Mouse (Mus musculus) layer of hippocampus, postnatal 14 days (tissue): ENCODE data around the gene Trappc3l. TPM values are rescaled to one million over a fixed set of nuclear protein-coding genes. Genes with fewer than 3 reads are reported as not detected.

ENCODE experiments used
- DNase-seq, 2 experiments: peaks; one replicate each; pipeline ENCODE4 v3.0.0; 2021 to 2022; ENCODE audit warnings: low spot score in 2 of 2, mixed read lengths in 1 of 2
- total RNA-seq, 2 experiments: library from RNA; stranded (reverse); gene quantifications; 2 replicates each; pipeline ENCODE4 v1.2.3; 2021

Trappc3l gene
- total RNA-seq, 2 experiments from 2014 or later = 0.33 TPM; not detected in 1

DNA sequence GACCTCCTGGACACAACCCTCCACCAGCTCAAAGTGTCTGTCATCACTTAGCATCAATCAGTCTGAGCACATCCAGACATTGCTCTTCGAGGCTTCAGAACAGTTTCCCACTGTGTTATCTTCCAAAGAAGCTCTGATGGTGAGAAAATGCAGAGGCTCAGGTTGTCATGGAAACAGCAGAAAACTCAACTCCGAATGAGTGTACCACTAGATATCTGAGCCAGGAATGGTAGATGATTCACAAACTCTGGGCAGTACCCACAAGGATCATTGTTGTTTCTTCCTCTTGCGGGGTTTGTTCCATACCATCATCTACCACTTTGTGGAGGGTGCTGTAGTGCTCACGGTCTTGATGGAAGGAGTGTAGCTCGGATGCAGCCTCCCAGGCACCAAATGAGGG, 54.5 kb downstream of the Trappc3l start:
- DNase-seq = peak in 1 of 2 experiments; percentile 26

DNA sequence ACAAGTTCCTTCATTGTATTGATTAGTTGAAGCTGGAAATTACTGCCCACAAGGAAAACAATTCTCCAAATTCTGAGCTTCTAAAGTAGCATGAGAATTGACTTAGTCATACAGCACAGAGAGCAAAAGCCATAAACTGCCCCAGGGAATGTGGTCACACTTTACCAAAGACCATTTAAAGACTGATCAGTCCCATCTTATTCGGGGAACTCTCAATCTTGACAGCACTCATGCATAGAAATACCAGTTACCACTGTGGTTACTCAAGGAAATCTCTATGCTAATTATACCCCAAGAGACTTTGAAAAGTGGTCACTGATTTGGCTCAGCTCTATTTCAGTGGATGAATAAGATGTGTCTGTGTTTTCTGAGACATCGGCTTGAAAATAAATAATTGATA, 57.8 kb downstream of the Trappc3l start:
- DNase-seq = no peak

DNA sequence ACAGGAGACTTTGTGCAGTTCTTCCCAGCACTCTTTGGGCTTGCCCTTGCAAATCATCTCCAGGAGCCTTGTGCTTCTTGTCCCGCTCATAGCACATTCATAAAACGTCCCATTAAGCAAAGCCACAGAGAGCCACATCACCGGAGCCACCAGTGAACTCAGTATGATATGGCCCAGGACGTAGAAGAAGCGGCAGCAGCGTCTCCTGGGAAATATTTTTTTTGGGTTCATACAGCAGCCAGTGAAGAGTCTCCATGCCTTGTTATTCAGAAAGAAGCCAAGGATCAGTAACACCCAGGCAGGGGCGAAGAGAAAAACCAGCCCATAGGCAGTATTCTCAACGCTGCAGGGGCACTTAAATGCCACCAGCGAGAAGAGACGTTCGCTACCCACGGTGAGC, 58.6 kb downstream of the Trappc3l start:
- peak in 1 of 2 experiments; percentile 4 for DNase-seq

DNA sequence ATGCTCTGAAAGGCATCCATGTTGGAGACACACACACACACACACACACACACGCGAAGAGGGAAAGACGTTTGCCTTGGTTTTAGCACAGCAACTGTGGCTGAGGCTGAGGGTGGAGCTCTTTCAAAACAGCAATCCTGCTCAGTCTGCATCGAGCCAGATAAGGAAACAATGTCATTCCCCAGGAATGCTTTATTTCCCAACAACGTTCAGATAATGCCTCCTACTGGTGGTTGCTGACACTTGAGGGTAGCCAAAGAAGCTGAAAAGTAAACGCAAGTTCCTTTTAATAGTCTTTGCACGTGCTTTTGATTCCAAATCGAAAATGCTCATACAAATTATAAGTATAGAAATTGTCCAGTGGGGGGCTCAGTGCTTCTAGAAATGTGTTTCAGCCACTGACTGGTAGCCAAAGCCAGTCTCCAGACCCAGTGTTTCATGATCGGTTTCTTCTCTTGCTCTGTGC, 59.1 kb downstream of the Trappc3l start, which contains the start of gene Calhm5:
TSS of gene Calhm5 (minus strand) at position 102 of the 466 bp plus-strand sequence.
- peak; percentile 32 to 58 for DNase-seq

DNA sequence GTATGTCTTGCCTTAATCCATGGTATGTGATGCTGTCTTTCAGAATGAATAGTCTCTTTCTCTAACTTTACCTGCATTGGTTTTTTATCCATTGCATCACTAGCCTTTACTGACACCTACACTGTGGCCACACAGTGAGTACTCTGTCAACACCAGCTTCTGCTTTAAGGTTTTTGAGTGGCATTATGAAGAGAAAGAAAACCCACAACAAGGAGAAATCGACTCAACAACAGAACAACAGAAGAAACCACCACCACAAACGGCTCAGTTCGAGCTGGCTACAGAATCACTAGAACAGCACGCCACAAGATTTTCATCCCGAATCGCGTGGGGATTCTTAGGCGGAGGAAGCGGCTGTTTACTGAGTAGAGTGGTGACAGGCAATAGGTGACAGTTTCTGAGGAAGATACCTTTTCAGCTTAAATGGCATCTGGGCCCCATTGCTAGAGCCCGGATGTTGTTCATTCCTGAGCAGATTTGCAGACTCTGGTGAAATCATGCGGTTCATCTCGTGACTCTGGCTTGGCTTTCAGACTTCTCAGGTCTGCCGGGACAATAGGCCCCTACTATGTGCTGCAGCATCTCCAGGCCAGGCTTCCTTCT, 73.6 kb downstream of the Trappc3l start:
- DNase-seq = no peak

DNA sequence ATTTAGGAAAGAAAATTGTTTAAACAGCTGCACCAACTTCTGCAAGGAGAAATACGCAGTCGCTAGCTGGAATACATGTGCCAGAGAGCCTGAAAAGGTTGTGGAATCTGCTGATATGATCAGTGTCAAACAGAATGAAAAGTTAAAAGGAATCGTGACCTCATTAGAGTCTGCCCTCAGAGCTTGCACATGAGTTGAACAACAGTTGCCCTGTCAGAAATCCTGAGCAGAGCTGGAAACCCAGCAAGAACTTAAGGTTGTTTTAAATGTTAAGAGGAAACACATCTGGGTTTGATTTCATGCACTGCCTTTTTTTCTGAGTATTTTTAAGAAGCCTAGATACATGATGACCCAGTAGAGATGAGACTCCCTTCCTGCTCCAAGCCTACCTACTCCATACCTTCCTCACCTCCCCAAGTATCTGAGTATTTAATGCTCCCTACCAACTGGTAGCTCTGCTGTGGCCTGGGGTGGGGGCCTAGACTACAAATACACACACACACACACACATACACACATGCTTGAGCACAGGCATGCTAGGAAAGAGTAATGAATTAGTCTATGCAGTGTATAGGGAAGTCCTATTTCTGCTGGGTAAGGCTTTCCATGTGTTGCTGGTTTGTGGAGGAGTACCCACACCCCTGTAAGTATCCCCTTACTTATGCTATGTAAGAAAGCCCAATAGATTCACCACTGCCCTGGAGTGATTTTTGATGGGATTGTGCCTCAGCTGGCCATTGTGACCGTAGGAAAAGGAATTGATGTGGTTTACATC, 74.8 kb downstream of the Trappc3l start:
- no peak for DNase-seq

DNA sequence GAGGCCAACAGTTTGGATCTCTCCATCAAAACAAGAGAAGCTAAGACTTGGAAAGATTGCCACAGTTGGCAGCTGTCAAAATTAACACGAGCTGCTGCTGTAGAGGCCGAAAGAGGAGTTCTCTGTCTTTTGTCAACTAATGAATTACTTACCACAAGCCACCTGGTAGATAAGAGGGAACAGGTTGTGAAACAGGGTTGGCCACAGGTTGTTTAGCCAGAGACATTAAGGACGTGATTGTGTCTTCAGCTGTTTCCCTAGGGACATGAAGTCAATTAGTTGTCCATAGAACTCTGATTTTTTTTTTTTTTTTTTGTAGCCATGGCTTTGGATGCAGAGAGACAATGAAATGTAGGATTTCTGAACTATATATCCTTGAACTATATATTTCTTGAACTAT, 79.7 kb downstream of the Trappc3l start:
- DNase-seq = no peak

DNA sequence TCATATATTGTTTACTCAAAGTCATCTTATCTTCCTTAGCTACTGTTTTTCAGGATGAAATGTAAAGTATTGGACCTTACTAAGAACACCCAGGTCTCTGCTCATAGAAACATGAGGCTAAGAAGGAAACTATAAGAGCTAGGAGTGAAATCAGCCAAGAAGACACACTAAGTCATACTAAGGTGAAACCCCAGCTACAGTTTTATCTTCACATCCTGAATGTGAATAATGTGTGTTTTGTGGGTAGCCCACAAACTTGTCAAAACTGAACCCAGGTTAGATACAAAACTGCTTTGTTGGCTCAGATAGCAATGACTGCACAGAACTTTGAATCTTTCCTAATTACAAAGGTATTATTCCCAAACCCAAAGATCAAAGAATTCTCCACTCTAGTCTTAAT, 80.4 kb downstream of the Trappc3l start:
- no peak for DNase-seq

DNA sequence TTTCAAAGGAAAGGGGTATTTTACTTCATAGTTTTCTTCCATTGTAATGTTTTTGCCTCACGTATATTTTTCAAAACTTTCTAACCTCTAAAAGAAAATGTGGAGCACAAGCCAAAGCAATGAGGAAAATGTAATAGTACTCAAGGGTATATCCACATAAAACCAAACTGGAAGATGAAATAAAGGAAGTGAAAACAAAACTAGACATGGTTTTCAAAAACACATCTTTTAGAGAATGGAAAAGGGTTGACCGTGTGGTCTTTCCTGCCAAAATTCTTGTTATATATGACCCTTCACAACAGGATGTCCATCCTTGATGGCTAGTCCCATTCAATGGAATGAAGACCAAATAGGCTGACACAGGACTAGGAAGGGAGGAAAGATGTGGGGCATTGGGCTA, 81.0 kb downstream of the Trappc3l start:
- DNase-seq = no peak

DNA sequence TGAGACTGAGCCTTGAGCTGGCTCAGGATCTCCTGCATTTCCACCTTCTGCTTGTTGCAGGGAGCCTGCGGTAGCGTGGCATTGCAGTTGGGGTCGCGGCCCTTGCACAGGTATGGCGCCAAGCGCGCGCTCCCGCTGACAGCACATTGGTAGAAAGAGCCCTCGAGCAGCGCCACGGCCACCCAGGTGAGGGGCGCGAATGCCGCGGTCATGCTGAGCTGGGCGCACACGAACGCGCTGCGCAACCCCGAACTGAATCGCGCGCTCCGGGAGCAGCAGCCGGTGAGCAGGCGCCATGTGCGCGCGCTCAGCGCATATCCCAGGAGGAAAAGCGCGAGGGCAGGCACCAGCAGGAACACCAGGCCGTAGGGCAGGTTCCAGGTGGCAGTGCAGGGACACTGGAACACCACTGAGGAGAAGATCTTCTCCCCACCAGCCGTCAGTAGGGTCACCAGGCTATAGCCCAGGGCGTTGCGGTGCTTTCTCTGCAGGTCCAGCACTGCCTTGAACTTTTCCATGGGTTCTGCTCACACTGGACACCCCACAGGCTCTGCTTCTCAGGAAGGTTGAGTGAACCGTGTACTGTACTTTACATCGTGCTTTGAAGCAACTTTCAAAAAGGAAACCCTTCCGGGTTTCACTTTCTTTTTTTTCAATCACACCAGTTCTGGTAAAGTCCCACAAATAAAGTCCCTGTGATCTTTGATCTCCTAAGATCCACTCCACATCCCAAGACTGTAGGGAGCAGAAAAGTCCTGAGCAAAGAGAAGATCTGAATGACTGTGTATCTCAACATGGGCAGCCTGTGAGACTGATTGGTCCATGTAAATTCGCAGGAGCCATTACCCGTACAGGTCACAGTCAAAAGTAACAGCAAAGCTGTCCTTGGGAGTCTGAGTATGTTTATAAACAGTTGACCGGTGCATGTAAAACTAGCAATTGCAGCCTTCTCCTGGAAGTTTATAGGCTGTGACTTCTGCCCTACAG, 90.3 kb downstream of the Trappc3l start, which contains the start of gene Calhm6:
TSS of gene Calhm6 (minus strand) at position 593 of the 987 bp plus-strand sequence.
- peak; percentile 18 to 38 for DNase-seq

DNA sequence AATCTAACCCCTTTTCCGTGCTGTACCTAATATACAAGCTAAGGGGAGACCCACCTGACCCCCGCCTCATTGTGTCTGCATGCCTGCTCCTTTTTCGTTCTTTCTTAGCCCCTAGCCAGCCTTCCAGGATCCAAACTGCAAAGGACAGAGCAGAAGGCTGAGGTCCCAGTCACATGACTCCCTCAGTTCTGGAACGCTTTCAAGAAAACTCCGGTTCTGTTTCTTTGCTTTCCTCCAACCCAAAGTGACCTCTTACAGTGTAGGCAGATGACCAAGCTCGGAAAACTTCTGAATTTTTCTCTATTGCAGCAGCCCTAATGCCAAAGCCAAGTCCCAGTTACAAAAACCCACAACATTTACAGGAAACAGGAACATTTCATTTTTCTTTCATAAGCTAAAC, 91.0 kb downstream of the Trappc3l start:
- DNase-seq = no peak

DNA sequence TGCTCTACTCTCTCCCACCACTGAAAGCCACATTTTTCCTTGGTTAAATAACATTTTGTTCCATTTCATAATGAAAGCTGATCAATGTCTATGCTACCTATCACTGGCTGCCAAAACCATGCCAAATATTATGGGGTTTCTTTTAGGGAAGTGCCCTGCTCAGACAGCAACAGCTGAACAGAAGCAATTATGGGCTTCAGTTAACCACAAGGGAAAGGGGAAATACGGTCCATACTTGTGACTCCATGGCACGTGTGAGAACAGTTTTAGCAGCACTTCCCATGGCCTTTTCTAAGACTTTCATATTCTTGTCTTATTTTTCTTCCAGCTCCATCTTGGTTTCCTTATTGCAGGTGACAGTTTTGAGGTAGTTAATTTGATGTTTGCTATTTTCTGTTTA, 94.0 kb downstream of the Trappc3l start:
- DNase-seq = no peak

DNA sequence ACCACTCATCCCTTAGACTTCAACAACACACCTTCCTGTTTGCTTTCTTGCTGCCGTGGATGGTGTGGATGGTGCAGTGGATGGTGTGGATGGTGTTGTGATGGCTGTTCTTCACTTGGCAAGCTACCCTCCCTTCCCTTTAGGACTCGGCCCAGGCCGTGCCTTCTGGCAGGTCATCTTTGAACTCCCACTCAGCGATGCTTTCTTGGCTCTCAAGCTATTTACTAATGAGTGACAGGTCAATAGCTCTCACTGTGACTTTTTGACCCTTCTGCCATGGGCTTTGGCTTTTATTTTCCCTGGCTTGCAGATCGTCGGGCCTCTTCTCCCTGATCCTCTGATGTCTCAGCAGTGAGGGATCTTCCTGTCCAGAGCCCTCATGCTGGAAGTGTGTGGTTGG, 99.0 kb downstream of the Trappc3l start:
- no peak for DNase-seq

DNA sequence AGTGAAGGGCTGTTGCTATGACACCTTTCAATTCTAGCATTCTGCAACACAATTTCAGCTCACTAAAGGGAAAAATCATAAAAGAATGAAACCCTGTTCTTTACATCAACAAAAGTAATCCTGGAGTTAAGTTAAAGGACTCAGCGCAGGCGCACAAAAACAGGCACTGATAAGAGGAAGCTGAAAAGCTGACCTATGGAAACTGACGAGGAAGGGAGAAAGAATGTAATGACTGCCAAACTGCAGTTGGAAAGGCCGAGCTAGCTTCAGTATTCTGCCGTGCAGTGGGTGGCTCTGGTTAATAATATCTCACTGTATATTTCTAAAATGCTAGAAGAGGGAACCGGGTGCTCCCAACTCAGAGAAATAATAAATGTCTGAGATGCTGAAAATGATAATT, 100.6 kb downstream of the Trappc3l start:
- peak in 1 of 2 experiments; percentile 16 for DNase-seq

DNA sequence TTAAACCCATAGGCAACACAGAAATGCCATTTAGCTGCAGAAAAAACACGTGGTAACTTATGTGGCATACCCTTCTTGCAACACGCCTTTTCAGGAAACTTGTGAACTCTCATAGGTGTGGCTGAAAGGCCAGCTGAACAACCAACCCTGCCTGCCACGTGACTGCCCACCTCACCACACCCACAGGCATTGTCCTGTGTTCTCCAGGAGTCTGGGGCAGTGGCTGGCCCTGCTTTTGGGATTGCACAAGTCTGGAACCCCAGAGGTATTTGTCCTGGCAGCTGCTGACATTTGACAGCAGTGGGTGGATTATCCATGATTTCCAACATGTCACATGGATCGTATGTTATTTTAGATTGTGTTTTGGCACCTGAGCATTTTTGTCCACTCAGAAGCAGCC, 102.4 kb downstream of the Trappc3l start:
- DNase-seq = no peak

DNA sequence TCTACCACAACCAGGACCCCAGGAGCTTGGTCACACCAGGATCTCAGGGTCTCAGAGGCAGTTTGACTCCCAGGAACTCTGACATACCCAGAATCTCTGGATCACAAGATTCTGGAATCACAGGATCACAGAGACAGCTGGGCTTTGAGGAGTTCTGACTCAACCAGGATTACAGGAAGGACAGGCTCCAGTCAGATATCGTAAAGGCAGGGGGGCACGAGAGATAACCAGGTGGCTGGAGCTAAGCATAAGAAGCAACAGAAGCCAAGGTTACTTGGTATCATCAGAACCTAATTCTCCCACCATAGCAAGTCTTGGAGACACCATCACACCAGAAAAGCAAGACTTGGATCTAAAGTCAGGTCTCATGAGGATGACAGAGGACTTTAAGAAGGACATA, 104.3 kb downstream of the Trappc3l start:
- no peak for DNase-seq

DNA sequence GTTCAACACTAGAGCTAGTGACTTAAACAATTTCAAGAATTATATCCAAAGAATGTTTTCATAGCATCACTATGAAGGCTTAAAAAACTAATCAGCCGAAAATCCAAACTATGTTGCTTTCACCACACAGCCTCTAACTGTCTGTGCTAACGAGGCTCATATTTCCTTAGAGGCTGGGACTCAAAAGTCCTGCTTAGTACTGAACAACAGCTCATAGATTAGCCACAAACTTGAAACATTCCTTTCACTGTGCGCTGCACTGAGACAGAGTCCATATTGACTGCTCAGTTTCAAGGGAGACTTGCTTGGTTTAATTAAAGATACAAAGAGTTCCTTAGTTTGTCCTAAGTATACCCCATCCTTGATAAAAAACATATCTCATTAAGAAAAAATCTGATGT, 112.4 kb downstream of the Trappc3l start:
- DNase-seq = no peak

DNA sequence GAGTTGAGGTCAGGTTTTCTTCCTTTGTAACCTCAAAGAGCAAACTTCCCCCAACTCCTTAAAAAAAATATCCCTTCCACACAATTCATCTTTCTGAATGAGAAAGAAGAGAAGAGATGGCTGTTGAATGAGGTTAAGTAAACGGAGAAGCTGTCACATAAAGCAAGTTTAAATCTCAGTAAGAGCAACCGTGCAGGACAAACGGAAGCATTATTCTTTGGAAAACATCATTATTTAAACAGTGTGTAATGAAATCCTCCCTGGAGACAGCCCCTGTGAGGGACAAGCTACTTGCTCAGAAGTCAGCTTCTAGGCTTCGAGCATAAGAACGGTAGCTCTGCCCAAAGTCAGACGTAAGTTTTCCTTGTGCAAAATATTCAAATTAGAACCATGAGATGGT, 113.1 kb downstream of the Trappc3l start:
- DNase-seq = no peak

DNA sequence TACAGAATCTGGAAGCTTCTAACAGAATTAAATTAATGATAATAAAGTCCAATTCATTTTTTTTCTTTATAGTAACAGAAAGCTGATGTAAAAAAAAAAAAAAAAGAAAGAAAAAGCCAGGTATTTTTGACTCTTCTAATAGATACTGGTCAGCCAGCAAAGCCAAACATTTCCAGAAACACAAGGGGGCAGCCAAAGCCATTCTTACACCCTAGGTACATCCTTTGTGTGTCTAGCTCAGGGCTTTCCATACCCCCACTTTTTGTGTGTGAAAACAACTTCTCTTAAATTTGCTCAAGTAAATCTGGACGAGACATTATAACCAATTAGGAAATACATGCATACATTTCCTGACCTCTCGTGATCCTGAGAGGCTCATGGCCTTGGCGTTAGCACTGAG, 114.4 kb downstream of the Trappc3l start:
- DNase-seq = no peak

DNA sequence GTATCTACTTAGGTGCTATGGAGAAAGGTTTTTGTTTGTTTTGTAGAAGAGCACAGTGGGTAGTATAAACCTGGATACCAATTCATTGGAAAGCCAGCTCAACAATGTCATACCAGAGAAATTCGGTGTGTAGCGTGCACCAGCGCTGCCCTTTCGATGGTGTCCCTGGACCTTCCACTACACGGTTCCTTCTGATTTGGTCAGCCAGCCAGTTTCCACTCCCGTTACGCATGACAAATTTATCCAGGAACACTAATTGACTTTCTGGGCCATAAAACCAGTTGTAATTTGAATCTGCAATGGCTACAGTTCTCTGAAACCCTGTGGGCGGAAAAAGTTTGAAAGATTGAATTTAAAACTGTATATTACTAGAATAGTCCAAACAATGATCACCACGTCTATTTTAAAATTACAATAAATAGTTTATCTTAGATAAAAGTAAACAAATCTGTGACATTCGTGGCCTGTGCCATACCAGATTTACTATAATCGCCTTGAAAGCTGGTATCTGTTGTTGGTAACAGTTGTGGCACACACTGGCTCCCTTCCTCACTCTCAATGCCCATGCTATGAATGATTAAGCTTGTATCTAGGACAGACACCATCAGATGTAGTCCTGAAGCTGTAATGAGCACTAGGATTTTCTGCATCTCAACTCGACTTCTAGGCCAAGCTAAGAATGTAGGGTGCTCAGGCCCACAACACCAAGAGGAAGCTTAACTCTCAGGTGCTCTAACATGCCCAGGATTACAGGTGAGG, 118.6 kb downstream of the Trappc3l start:
- DNase-seq = no peak
